Mouse (Mus musculus): ENCODE measurements around the gene Avpr2. TPM values are rescaled to one million over a fixed set of nuclear protein-coding genes. Genes with fewer than 3 reads are reported as not detected.

Gene Avpr2
- total RNA-seq (2021), result not detected
- long read RNA-seq, experiment 1, result 0 reads
- long read RNA-seq, experiment 2, result 0 reads

- intact Hi-C loops (cut with DNase I; ENCODE audit: low total_unique reads), result no loop called here
Measured at GRCm38 (mm10) chrX:73891551-73892152, at the start of gene Avpr2. TSS of gene Avpr2 (plus strand) at chrX:73892102.

GRCm38 (mm10) chrX:73854326-73855086 lies 37.4 kb upstream of the Avpr2 start:
- intact Hi-C loops (cut with DNase I; ENCODE audit: low total_unique reads), result no loop called here
- DNase-seq, result no peak

More at GRCm38 (mm10) chrX:73891551-73892152, at the start of gene Avpr2:
- no peak for DNase-seq

GRCm38 (mm10) chrX:73855087-73855408 lies 36.9 kb upstream of the Avpr2 start:
- DNase-seq, result no peak
- intact Hi-C loops (cut with DNase I; ENCODE audit: low total_unique reads), result no loop called here

GRCm38 (mm10) chrX:73864692-73865091 lies 27.2 kb upstream of the Avpr2 start:
- intact Hi-C loops (cut with DNase I; ENCODE audit: low total_unique reads), result no loop called here
- no peak for DNase-seq

- DNase-seq, result no peak
- intact Hi-C loops (cut with DNase I; ENCODE audit: low total_unique reads), result no loop called here
Measured at GRCm38 (mm10) chrX:73867256-73867655, 24.6 kb upstream of the Avpr2 start.

DNA sequence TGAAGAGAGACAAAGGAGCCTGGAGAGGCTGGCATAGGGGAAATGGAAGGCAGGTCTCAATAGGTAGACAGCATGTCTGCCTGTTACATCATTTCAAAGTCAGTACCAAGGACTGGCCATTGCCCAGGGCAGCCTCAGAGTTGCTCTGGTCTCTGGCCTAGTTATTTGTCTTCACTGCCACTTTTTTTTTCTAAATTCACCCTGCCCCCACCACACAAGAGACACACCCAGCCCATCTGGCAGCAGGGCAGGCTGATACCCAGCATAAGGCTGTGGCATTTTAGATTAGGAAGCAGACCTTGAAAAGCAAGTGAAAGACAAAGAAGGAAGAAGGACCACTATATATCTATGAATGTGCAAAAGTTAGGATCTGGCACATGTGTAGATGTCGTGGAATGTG lies 24.1 kb upstream of the Avpr2 start:
- no peak for DNase-seq
- intact Hi-C loops (cut with DNase I; ENCODE audit: low total_unique reads), result no loop called here

- no peak for DNase-seq
- intact Hi-C loops (cut with DNase I; ENCODE audit: low total_unique reads), result no loop called here
Measured at GRCm38 (mm10) chrX:73869334-73869733, 22.6 kb upstream of the Avpr2 start.

DNA sequence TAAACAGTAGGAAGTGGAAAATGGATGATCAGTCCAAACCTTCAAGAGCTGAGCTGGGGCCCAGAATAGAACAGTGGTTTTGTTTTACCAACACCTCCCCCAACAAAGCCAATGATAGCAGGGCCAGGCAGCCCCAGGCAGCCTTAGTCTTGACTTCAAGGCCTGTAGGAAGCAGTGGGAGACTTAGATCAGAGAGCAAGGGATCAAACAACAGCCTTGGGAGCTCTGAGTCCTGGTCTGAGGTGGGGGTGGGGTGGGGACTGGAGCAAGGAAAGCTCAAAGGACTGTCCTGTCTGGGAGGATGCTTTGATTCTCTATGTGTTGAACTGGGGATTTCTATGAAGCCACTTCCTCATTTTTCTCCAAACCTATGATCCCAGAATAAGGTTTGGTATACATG lies 20.4 kb upstream of the Avpr2 start:
- intact Hi-C loops (cut with DNase I; ENCODE audit: low total_unique reads), result no loop called here
- DNase-seq, result no peak

DNA sequence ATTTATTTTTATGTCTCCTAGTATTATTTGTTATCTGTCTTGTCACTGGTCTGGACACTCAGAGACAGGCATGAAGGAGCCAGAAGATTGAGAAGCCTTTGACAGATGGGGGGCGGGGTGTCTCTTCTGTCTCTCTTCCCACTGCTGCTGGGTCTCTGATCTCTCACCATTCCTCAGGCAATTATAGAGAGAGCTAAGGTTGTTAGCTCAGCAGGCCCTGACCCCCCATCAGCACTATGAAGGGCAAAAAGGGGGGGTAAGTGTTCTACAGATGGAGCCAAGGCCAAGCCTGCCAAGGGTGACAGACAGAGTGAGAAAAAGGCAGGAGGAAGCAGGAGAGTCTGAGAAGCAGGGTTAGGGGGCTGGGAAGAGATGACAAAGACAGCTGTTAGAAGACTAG lies 19.9 kb upstream of the Avpr2 start:
- intact Hi-C loops (cut with DNase I; ENCODE audit: low total_unique reads), result no loop called here
- no peak for DNase-seq

- no peak for DNase-seq
- intact Hi-C loops (cut with DNase I; ENCODE audit: low total_unique reads), result no loop called here
Measured at GRCm38 (mm10) chrX:73875881-73876280, 16.0 kb upstream of the Avpr2 start.

- DNase-seq, result no peak
- intact Hi-C loops (cut with DNase I; ENCODE audit: low total_unique reads), result no loop called here
Measured at GRCm38 (mm10) chrX:73877014-73877413, 14.9 kb upstream of the Avpr2 start.

DNA sequence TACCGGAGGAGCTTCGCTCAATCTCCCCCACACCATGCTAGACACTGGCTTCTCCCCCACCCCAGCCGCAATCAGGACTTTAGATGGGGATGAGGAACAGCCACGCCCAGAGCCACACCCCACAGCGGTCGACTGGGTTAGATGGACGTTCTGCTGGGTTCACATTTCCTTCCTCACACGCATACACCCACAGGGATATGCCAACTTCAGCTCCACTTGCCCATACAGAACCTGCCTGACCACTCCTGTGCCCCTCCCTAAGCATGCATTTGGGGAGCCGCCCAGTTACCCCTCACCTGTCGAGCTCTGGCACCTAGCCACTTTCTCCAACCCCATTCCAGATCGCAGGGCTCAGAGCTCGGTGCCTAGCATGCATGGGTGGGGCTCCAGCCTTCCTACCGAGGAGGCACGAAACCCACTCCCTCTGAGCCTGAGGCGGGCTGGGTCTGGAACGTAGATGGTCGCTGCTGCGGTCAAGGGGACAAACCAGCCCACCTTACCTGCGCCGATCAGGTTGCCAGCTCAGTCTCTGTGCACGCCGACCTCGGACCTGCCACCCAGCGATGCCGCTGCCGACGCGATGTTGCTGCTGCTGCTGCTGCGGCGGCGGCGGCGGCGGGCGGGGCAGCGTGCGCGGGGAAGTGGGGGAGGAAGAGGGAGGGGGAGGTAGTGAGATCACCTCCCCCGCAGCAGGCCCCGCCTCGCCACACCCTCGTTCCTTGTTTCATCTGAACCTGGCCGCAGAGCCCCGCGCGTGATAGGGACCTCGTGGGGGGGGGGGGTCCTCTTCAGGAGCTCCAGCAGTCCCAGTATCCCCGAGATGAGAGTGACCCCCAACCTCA lies 11.5 kb upstream of the Avpr2 start:
- intact Hi-C loops (cut with DNase I; ENCODE audit: low total_unique reads), result no loop called here
- no peak for DNase-seq

GRCm38 (mm10) chrX:73881036-73881427 lies 10.9 kb upstream of the Avpr2 start:
- no peak for DNase-seq

GRCm38 (mm10) chrX:73881463-73881862 lies 10.4 kb upstream of the Avpr2 start:
- intact Hi-C loops (cut with DNase I; ENCODE audit: low total_unique reads), result no loop called here
- no peak for DNase-seq

More at GRCm38 (mm10) chrX:73881036-73881427, 10.9 kb upstream of the Avpr2 start:
- intact Hi-C loops (cut with DNase I; ENCODE audit: low total_unique reads), result no loop called here

DNA sequence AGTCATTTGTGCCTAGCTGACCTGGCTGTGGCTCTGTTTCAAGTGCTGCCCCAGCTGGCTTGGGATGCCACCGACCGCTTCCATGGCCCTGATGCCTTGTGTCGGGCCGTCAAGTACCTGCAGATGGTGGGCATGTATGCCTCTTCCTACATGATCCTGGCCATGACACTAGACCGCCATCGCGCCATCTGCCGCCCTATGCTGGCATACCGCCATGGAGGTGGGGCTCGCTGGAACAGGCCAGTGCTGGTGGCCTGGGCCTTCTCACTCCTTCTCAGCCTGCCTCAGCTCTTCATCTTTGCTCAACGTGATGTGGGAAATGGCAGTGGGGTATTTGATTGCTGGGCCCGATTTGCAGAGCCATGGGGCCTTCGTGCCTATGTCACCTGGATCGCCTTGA lies 931 bp downstream of the Avpr2 start:
- no peak for DNase-seq
- intact Hi-C loops (cut with DNase I; ENCODE audit: low total_unique reads), result no loop called here

DNA sequence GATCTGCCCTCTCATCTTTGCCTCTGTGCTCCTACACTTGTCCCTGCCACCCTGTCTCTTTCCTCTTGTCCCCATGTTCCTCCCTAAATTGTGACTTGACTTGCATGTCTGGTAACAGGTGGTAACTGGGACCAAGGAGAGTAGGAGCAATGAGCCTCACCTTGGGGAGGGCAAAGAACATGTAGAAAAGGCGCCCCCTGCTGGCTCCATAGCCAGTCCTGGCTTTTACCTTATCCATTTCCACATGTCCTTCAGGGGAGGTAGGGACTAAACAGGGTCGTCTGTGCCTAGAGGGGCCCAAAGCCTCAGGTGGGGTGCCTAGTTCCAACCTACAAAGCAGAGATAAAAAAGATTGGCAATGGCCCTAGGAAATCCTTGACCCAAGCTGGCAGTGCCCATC lies 3.8 kb downstream of the Avpr2 start, which contains the start of gene L1cam:
L1cam (minus strand) TSS at position 387 of the 400 bp plus-strand sequence.
- intact Hi-C loops (cut with DNase I; ENCODE audit: low total_unique reads), result loop anchor here (5.0 kb wide), 1 partner anchor 98 kb away; no protein-coding TSS in a partner anchor
- peak; percentile 31 for DNase-seq

DNA sequence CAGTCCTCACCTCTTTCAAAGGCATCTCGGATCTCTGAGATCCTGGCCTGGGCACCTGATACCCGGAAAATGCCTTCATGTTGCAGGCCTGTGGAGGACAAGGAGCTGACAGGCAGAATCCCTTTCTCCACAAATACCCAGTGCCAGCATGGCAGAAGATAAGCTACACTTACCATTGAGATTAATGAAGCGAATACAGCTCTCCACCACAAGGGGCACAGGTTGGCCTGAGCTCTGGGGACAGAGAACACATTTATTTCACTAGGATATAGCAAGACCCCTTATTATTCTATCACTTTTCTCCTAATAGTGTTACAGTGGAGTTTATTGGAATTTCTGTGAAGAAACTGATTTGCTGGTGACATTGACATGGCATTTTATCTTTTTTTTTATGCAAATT lies 6.1 kb downstream of the Avpr2 start:
- intact Hi-C loops (cut with DNase I; ENCODE audit: low total_unique reads), result loop anchor here (5.0 kb wide), 1 partner anchor 101 kb away; no protein-coding TSS in a partner anchor
- no peak for DNase-seq

DNA sequence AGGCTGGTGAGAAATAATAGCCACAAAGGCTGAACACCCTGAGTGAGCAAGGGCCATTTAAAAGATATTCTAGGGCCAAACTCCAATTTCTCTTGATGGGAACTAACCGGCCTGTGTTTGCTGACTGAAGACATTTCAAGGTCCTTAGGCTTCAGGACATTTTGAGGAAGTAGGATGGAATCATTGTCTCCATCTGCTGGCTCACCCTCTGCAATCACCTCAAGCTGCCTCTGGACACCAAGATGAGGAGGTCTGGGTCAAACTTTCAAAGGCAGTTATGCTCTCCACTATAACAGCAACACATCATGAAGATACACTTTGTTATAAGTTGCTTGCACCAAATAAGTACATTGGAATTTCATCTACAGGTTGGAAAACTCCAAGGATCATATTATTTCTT lies 18.1 kb downstream of the Avpr2 start:
- intact Hi-C loops (cut with DNase I; ENCODE audit: low total_unique reads), result no loop called here
- DNase-seq, result no peak

DNA sequence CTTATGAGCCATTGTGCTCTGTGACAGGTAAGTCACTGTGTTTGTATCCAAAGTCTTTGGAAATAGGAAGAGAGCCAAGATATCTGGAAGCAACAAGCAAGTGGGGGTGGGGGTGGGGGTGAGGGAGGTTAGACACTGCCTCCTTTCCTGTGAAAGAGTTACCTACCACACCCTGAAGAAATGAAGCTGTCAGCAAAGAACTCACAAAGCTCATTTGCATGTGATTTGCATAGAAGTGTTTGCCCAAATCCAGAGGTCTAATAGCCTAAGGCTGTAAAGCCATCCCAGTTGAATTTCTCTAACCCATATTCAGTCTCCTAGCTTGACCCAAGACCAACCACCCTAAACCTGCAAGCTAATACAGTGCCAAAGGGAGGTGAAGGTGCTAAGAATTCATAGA lies 18.5 kb downstream of the Avpr2 start:
- no peak for DNase-seq
- intact Hi-C loops (cut with DNase I; ENCODE audit: low total_unique reads), result no loop called here

DNA sequence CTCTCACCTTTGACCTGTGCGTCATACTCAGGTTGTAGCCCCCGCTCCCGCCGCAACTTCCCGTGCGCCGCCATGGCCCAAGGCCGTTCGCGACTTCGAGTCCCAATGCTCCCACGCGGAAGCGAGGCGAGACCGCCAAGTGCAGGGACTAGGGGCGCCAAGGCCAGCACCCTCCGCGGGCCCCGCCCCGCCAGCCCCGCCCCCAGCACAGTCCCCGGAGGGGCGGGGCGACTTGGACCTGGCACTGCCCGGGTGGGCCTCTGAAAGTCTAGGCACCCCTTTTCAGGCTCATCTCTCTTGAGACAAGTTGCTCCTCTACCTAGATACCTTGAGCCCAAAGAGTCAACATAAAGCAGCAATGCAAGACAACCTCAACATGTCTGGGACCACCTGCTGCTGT lies 19.3 kb downstream of the Avpr2 start:
- DNase-seq, result no peak
- intact Hi-C loops (cut with DNase I; ENCODE audit: low total_unique reads), result no loop called here

All from gastrocnemius, postnatal 14 days (tissue).